Mouse (Mus musculus): ENCODE measurements around the gene Gtpbp2.

GRCm38 (mm10) chr17:46165460-46165859, 4.6 kb downstream of the Gtpbp2 start:
- TF ChIP-seq MYOD1 (IDR thresholded peaks at IDR 0.05; ENCODE audit: control insufficient read depth, insufficient read length, low read depth): no peak
- TF ChIP-seq CTCF (IDR thresholded peaks at IDR 0.05; ENCODE audit: control insufficient read depth, insufficient read depth, insufficient read length): no peak

Measured in C2C12 (cell line).